In genomic region chr17:57285077-57285476, GRCm38 (mm10) we compare ENCODE assay signal across 17 mouse cellular contexts. TPM values are rescaled to one million over a fixed set of nuclear protein-coding genes. Genes with fewer than 3 reads are reported as not detected.
DNase-seq lines count a peak whose midpoint lies in the region; ATAC-seq lines count a peak whose summit lies in the region.
"Had no signal": no experiment of that assay in that cellular context is flagged by ENCODE, and none has a peak within 500 bp of the region (broad histone marks: within the 10 kb centered on the region; RNA-seq: fewer than 3 reads in every experiment).

No protein-coding gene starts in this region.

- no peak overlapping the region for H3K9ac ChIP-seq in neural tube, embryonic 15.5 days (replicated peaks)
- H3K9ac ChIP-seq: hindbrain, embryonic 12.5 days; limb, embryonic 15.5 days; lung, embryonic 15.5 days had no signal

- WGBS in neural tube, embryonic 15.5 days = 65% methylated on average over 2 of the region's 2 CpGs

- intact Hi-C loops in heart, postnatal 10 days (cut with DNase I) = loop anchor here (2.0 kb wide), 1 partner anchor 66 kb away; no protein-coding TSS in a partner anchor

- no peaks in the 10 kb centered on the region for H3K9me3 ChIP-seq in neural tube, embryonic 15.5 days (replicated peaks)
- H3K9me3 ChIP-seq: hindbrain, embryonic 12.5 days; limb, embryonic 15.5 days; lung, embryonic 15.5 days; midbrain, embryonic 10.5 days had no signal

- H3K4me1 ChIP-seq in neural tube, embryonic 15.5 days = no peaks in the 10 kb centered on the region
- H3K4me1 ChIP-seq: embryonic facial prominence, embryonic 10.5 days; hindbrain, embryonic 12.5 days; limb, embryonic 15.5 days; lung, embryonic 15.5 days; midbrain, embryonic 10.5 days had no signal

- peak; percentile 51 for ATAC-seq in granulocyte monocyte progenitor cell, adult 5-6 weeks (replicated peaks; ENCODE audit: poor library complexity, severe bottlenecking)
- no peak for ATAC-seq in neural tube, embryonic 15.5 days (ENCODE audit: low FRiP score)
- ATAC-seq: forebrain, embryonic 16.5 days had no signal

- no peak overlapping the region for H3K27ac ChIP-seq in neural tube, embryonic 15.5 days (replicated peaks)
- H3K27ac ChIP-seq: embryonic facial prominence, embryonic 10.5 days; hindbrain, embryonic 12.5 days; limb, embryonic 15.5 days; lung, embryonic 15.5 days; midbrain, embryonic 10.5 days had no signal

- H3K27me3 ChIP-seq in neural tube, embryonic 15.5 days (replicated peaks) = no peaks in the 10 kb centered on the region
- H3K27me3 ChIP-seq: hindbrain, embryonic 12.5 days; lung, embryonic 15.5 days had no signal

- H3K4me2 ChIP-seq in neural tube, embryonic 15.5 days = no peak overlapping the region
- H3K4me2 ChIP-seq: hindbrain, embryonic 12.5 days; limb, embryonic 15.5 days; lung, embryonic 15.5 days had no signal

- no peaks in the 10 kb centered on the region for H3K36me3 ChIP-seq in neural tube, embryonic 15.5 days
- H3K36me3 ChIP-seq: embryonic facial prominence, embryonic 10.5 days; hindbrain, embryonic 12.5 days; limb, embryonic 15.5 days; lung, embryonic 15.5 days; midbrain, embryonic 10.5 days had no signal

- peak; percentile 67 for DNase-seq in heart, adult 8-10 months (ENCODE audit: low spot score)
- DNase-seq in heart, postnatal 10 days = no peak
- peak; percentile 20 for DNase-seq in thymus, postnatal 0 days (ENCODE audit: low spot score)
- DNase-seq in thymus, postnatal 10 days (ENCODE audit: low spot score in 2 of 2) = no peak
- DNase-seq in layer of hippocampus, postnatal 25 days (ENCODE audit: extremely low spot score in 1 of 2, low spot score in 1 of 2) = no peak
- DNase-seq: adrenal gland, postnatal 10 days; cerebellum, postnatal 10 days; right cerebral cortex, adult 18-20 months had no signal

- H3K4me3 ChIP-seq in neural tube, embryonic 15.5 days (replicated peaks) = no peak overlapping the region
- H3K4me3 ChIP-seq: embryonic facial prominence, embryonic 10.5 days; erythroblast, embryonic 14.5 days; hindbrain, embryonic 12.5 days; limb, embryonic 15.5 days; lung, embryonic 15.5 days; midbrain, embryonic 10.5 days had no signal

RNA-seq across cellular contexts. Expression of gene Vav1, which starts 6.2 kb away (rescaled TPM):
- 1 to 10 TPM; 1.1 to 1.9 (median 1.4) TPM for total RNA-seq in heart, adult 8-10 months (2022)
- total RNA-seq in heart, postnatal 10 days (2021) = 1 to 10 TPM; 1.4 to 2.3 TPM
- polyA plus RNA-seq in thymus, postnatal 0 days (2015; fragmentation: Nextera tagmentation; extraction: Ambion mirVana) = 131 and 133 TPM in 2 replicates
- total RNA-seq in granulocyte monocyte progenitor cell, adult 5-6 weeks (2014; fragmentation: Nextera tagmentation) = 139 and 141 TPM in 2 replicates
- 284 and 301 TPM in 2 replicates for total RNA-seq in granulocyte monocyte progenitor cell, adult 5-6 weeks (2017)
- polyA plus RNA-seq in neural tube, embryonic 15.5 days (2015; fragmentation: Nextera tagmentation; extraction: Ambion mirVana) = 1.6 and 10.9 TPM in 2 replicates
- 1 to 10 TPM; 3.3 to 3.5 TPM for total RNA-seq in layer of hippocampus, postnatal 25 days (2021)

RNA-seq across cellular contexts. Expression of gene Trip10, which starts 35.8 kb away (rescaled TPM):
- 100 to 1,000 TPM; 117 to 154 (median 134) TPM for total RNA-seq in heart, adult 8-10 months (2022)
- total RNA-seq in heart, postnatal 10 days (2021) = 10 to 100 TPM; 57.8 to 72.1 TPM
- polyA plus RNA-seq in thymus, postnatal 0 days (2015; fragmentation: Nextera tagmentation; extraction: Ambion mirVana) = 15.7 and 18.2 TPM in 2 replicates
- 8.3 and 9.9 TPM in 2 replicates for total RNA-seq in granulocyte monocyte progenitor cell, adult 5-6 weeks (2014; fragmentation: Nextera tagmentation)
- 5.6 and 8.6 TPM in 2 replicates for total RNA-seq in granulocyte monocyte progenitor cell, adult 5-6 weeks (2017)
- 9.3 and 15.9 TPM in 2 replicates for polyA plus RNA-seq in neural tube, embryonic 15.5 days (2015; fragmentation: Nextera tagmentation; extraction: Ambion mirVana)
- 1 to 10 TPM; 5.9 to 7.4 TPM for total RNA-seq in layer of hippocampus, postnatal 25 days (2021)

RNA-seq across cellular contexts. Expression of gene Gpr108, which starts 36.8 kb away (rescaled TPM):
- 10 to 100 TPM; 29.1 to 35.0 (median 31.0) TPM for total RNA-seq in heart, adult 8-10 months (2022)
- 10 to 100 TPM; 26.5 TPM for total RNA-seq in heart, postnatal 10 days (2021)
- polyA plus RNA-seq in thymus, postnatal 0 days (2015; fragmentation: Nextera tagmentation; extraction: Ambion mirVana) = 37.3 and 40.0 TPM in 2 replicates
- 26.6 and 27.2 TPM in 2 replicates for total RNA-seq in granulocyte monocyte progenitor cell, adult 5-6 weeks (2014; fragmentation: Nextera tagmentation)
- 18.9 and 20.9 TPM in 2 replicates for total RNA-seq in granulocyte monocyte progenitor cell, adult 5-6 weeks (2017)
- polyA plus RNA-seq in neural tube, embryonic 15.5 days (2015; fragmentation: Nextera tagmentation; extraction: Ambion mirVana) = 23.3 and 27.6 TPM in 2 replicates
- 10 to 100 TPM; 20.4 to 23.3 TPM for total RNA-seq in layer of hippocampus, postnatal 25 days (2021)

RNA-seq across cellular contexts. Expression of gene C3, which starts 57.1 kb away (rescaled TPM):
- 100 to 1,000 TPM in 2 of 4 experiments, 10 to 100 TPM in 2; 65.8 to 155 (median 120) TPM for total RNA-seq in heart, adult 8-10 months (2022)
- total RNA-seq in heart, postnatal 10 days (2021) = 10 to 100 TPM; 42.3 to 66.3 TPM
- polyA plus RNA-seq in thymus, postnatal 0 days (2015; fragmentation: Nextera tagmentation; extraction: Ambion mirVana) = 5.0 and 5.4 TPM in 2 replicates
- total RNA-seq in granulocyte monocyte progenitor cell, adult 5-6 weeks (2014; fragmentation: Nextera tagmentation) = 59.6 and 67.4 TPM in 2 replicates
- 146 and 183 TPM in 2 replicates for total RNA-seq in granulocyte monocyte progenitor cell, adult 5-6 weeks (2017)
- polyA plus RNA-seq in neural tube, embryonic 15.5 days (2015; fragmentation: Nextera tagmentation; extraction: Ambion mirVana) = 3.7 and 4.0 TPM in 2 replicates
- 1 to 10 TPM in 1 of 2 experiments, under 1 TPM in 1; 0.98 to 1.3 TPM for total RNA-seq in layer of hippocampus, postnatal 25 days (2021)
- polyA plus RNA-seq: midbrain, embryonic 10.5 days had no signal

Comparison
In these comparisons a context has a peak if more than half of its experiments do, and no peak if none do; other contexts are left out.
1. DNase-seq: peak in heart, adult 8-10 months (single experiment) and thymus, postnatal 0 days (single experiment); none in heart, postnatal 10 days (0 of 2), thymus, postnatal 10 days (0 of 2) and layer of hippocampus, postnatal 25 days (0 of 2).
2. RNA of gene Vav1, which starts 6.2 kb away (total RNA-seq): 139 to 301 TPM in granulocyte monocyte progenitor cell, adult 5-6 weeks; 3.3 to 3.5 TPM in layer of hippocampus, postnatal 25 days, 1.4 to 2.3 TPM in heart, postnatal 10 days and 1.1 to 1.9 TPM in heart, adult 8-10 months; every median in the first group is over 10 times any median in the second.
3. RNA of gene Trip10, which starts 35.8 kb away (total RNA-seq): 117 to 154 TPM in heart, adult 8-10 months and 57.8 to 72.1 TPM in heart, postnatal 10 days; 5.6 to 9.9 TPM in granulocyte monocyte progenitor cell, adult 5-6 weeks and 5.9 to 7.4 TPM in layer of hippocampus, postnatal 25 days; every median in the first group is over 4 times any median in the second.